Mouse (Mus musculus): ENCODE measurements at regions not wholly inside any gene's neighbourhood (a gene's known extent, or its start where the extent isn't known, plus 50 kb on each side); places are given as distances from the start of the nearest gene placed in this dataset.

DNA sequence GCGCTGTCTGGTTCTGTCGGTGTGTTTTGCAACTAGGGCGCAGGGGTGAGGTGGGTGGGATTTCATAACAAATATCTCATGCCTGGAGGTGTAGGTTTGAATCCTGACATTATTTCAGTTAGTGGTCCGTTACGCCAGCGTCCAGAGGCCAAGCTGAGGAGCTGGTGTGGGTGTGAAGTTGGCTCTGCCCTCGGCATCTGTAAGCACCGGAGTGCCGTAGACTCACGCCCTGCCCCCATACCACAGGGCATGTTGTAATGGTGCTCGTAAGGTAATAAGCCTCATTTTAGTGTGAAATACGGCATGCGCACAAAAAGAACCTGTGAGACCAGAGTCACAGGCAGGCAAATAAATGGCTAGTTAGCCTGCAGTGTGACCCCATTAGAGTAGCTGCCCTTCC, 168.1 kb upstream of the Id2 start:
- Histone ChIP-seq H3K27me3 (ENCODE audit: control insufficient read depth, insufficient read depth, low read length, poor library complexity, severe bottlenecking) (no peaks in the 10 kb centered on the region), H3K4me1 (ENCODE audit: control insufficient read depth, insufficient read depth, low read length) (peaks cover 3% of the 10 kb centered on the region), H3K9ac (ENCODE audit: low read depth, poor library complexity, severe bottlenecking) (no peak overlapping the region), H3K36me3 (ENCODE audit: control insufficient read depth, insufficient read depth, low read length, poor library complexity, severe bottlenecking) (no peaks in the 10 kb centered on the region), H3K27ac (ENCODE audit: insufficient read depth, low read length) (no peak overlapping the region), H3K9me3 (replicated peaks; ENCODE audit: control insufficient read depth, insufficient read depth, low read length, poor library complexity, severe bottlenecking) (no peaks in the 10 kb centered on the region), H3K4me3 (ENCODE audit: low read depth, low read length) (no peak overlapping the region)
- TF ChIP-seq CTCF (IDR thresholded peaks at IDR 0.05; ENCODE audit: low read depth, low read length) (no peak), POLR2A (IDR thresholded peaks at IDR 0.05; ENCODE audit: insufficient read depth, low read length) (no peak), EP300 (IDR thresholded peaks at IDR 0.05; ENCODE audit: insufficient read depth, low read depth, low read length) (no peak)

DNA sequence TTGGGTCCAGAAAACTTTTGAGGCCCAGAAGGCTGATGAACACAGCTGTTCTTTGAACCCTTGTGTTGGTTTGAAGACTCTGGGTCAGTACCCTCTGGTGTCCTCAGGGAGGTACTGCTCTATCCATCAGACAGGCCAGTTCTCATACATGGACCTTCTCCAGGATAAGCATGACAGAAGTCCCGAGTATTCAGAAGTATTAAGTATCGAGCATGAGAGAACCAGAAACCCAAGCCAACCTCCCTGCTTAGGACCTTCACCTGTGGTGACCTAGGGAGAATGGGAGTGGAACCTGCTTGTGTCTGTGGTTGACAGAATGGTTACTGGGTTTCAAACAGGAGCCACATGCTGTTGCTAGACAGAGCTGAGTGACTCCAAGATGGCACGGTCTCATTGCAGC, 167.5 kb upstream of the Id2 start:
- no peak overlapping the region for H3K27ac ChIP-seq (ENCODE audit: insufficient read depth, low read length)
- H3K9ac ChIP-seq (ENCODE audit: low read depth, poor library complexity, severe bottlenecking): no peak overlapping the region
- no peaks in the 10 kb centered on the region for H3K9me3 ChIP-seq (replicated peaks; ENCODE audit: control insufficient read depth, insufficient read depth, low read length, poor library complexity, severe bottlenecking)
- no peak for TF ChIP-seq POLR2A (IDR thresholded peaks at IDR 0.05; ENCODE audit: insufficient read depth, low read length)
- no peak for TF ChIP-seq CTCF (IDR thresholded peaks at IDR 0.05; ENCODE audit: low read depth, low read length)
- no peak for TF ChIP-seq EP300 (IDR thresholded peaks at IDR 0.05; ENCODE audit: insufficient read depth, low read depth, low read length)
- no peaks in the 10 kb centered on the region for H3K36me3 ChIP-seq (ENCODE audit: control insufficient read depth, insufficient read depth, low read length, poor library complexity, severe bottlenecking)
- H3K4me3 ChIP-seq (ENCODE audit: low read depth, low read length): no peak overlapping the region
- H3K4me1 ChIP-seq (ENCODE audit: control insufficient read depth, insufficient read depth, low read length): peaks cover 3% of the 10 kb centered on the region
- no peaks in the 10 kb centered on the region for H3K27me3 ChIP-seq (ENCODE audit: control insufficient read depth, insufficient read depth, low read length, poor library complexity, severe bottlenecking)

DNA sequence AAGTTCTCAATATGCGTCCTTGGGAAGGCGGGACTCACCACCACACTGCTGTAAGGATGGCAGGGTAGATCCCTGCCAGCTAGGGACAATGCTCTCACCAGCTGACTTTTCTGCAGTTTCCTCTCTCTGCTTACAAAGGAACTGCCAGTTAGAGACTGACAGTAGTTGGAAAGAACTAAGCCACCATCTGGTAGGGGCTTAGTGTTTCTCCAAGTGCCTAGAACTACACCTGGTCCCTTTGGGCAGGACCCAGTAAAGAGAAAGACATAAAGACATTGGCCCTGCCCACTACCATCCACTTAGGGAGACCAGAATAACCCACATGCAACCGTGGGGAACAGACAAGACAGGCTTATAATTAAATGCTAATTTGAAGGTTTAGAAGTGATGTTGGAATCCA, 165.5 kb upstream of the Id2 start:
- Histone ChIP-seq H3K9me3 (replicated peaks; ENCODE audit: control insufficient read depth, insufficient read depth, low read length, poor library complexity, severe bottlenecking) (no peaks in the 10 kb centered on the region), H3K4me3 (ENCODE audit: low read depth, low read length) (no peak overlapping the region), H3K27me3 (ENCODE audit: control insufficient read depth, insufficient read depth, low read length, poor library complexity, severe bottlenecking) (no peaks in the 10 kb centered on the region; the same call in 1 of the 2 replicates), H3K4me1 (ENCODE audit: control insufficient read depth, insufficient read depth, low read length) (peaks cover 2% of the 10 kb centered on the region), H3K36me3 (ENCODE audit: control insufficient read depth, insufficient read depth, low read length, poor library complexity, severe bottlenecking) (no peaks in the 10 kb centered on the region), H3K9ac (ENCODE audit: low read depth, poor library complexity, severe bottlenecking) (no peak overlapping the region), H3K27ac (ENCODE audit: insufficient read depth, low read length) (no peak overlapping the region)
- TF ChIP-seq POLR2A (IDR thresholded peaks at IDR 0.05; ENCODE audit: insufficient read depth, low read length) (no peak), EP300 (IDR thresholded peaks at IDR 0.05; ENCODE audit: insufficient read depth, low read depth, low read length) (no peak), CTCF (IDR thresholded peaks at IDR 0.05; ENCODE audit: low read depth, low read length) (no peak)

DNA sequence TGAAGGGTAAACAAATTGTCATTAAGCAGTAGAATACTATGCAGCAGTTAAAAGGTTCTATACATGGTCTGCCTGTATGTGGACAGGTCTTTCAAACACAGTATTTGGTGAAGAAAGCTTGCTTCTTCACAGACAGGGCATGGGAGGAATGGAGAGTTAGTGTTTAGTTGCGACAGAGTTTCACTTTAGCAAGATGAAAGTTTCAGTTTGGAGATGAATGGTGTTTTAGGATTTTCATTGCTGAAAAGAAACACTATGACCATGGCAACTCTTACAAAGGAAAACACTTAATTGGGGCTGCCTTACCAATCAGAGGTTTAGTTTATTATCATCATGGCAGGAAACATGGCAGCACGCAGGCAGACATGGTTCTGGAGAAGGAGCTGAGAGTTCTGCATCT, 162.2 kb upstream of the Id2 start:
- Histone ChIP-seq H3K9ac (ENCODE audit: low read depth, poor library complexity, severe bottlenecking) (no peak overlapping the region), H3K4me3 (ENCODE audit: low read depth, low read length) (no peak overlapping the region), H3K4me1 (ENCODE audit: control insufficient read depth, insufficient read depth, low read length) (no peaks in the 10 kb centered on the region), H3K27ac (ENCODE audit: insufficient read depth, low read length) (no peak overlapping the region), H3K9me3 (replicated peaks; ENCODE audit: control insufficient read depth, insufficient read depth, low read length, poor library complexity, severe bottlenecking) (no peaks in the 10 kb centered on the region), H3K27me3 (ENCODE audit: control insufficient read depth, insufficient read depth, low read length, poor library complexity, severe bottlenecking) (no peaks in the 10 kb centered on the region; the same call in 1 of the 2 replicates), H3K36me3 (ENCODE audit: control insufficient read depth, insufficient read depth, low read length, poor library complexity, severe bottlenecking) (no peaks in the 10 kb centered on the region)
- TF ChIP-seq EP300 (IDR thresholded peaks at IDR 0.05; ENCODE audit: insufficient read depth, low read depth, low read length) (no peak), POLR2A (IDR thresholded peaks at IDR 0.05; ENCODE audit: insufficient read depth, low read length) (no peak), CTCF (IDR thresholded peaks at IDR 0.05; ENCODE audit: low read depth, low read length) (no peak)

DNA sequence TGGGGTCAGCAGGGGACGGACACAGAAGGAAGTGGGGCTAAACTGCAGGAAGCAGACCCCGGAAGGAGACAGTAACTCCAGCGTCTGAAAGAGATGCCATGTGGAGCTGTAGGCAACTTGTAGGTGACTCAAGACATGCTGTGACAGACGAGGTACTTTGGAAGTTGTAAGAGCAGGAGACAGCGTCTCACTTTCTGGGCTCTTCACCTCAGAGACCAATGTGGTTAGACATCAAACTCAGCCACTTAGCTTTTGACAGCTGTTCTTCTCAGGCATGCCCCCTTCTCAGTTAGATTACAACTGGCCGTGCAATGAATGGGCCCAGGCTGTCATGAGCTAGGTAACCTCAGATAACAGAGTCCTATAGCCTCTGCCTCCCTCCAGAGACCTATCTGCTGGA, 159.3 kb upstream of the Id2 start:
- H3K9me3 ChIP-seq (replicated peaks; ENCODE audit: control insufficient read depth, insufficient read depth, low read length, poor library complexity, severe bottlenecking): no peaks in the 10 kb centered on the region
- H3K4me1 ChIP-seq (ENCODE audit: control insufficient read depth, insufficient read depth, low read length): no peaks in the 10 kb centered on the region
- H3K27me3 ChIP-seq (ENCODE audit: control insufficient read depth, insufficient read depth, low read length, poor library complexity, severe bottlenecking): no peaks in the 10 kb centered on the region; the same call in 1 of the 2 replicates
- no peak overlapping the region for H3K27ac ChIP-seq (ENCODE audit: insufficient read depth, low read length)
- H3K36me3 ChIP-seq (ENCODE audit: control insufficient read depth, insufficient read depth, low read length, poor library complexity, severe bottlenecking): no peaks in the 10 kb centered on the region
- no peak overlapping the region for H3K9ac ChIP-seq (ENCODE audit: low read depth, poor library complexity, severe bottlenecking)
- TF ChIP-seq EP300 (IDR thresholded peaks at IDR 0.05; ENCODE audit: insufficient read depth, low read depth, low read length): no peak
- no peak for TF ChIP-seq CTCF (IDR thresholded peaks at IDR 0.05; ENCODE audit: low read depth, low read length)
- no peak for TF ChIP-seq POLR2A (IDR thresholded peaks at IDR 0.05; ENCODE audit: insufficient read depth, low read length)
- no peak overlapping the region for H3K4me3 ChIP-seq (ENCODE audit: low read depth, low read length)

DNA sequence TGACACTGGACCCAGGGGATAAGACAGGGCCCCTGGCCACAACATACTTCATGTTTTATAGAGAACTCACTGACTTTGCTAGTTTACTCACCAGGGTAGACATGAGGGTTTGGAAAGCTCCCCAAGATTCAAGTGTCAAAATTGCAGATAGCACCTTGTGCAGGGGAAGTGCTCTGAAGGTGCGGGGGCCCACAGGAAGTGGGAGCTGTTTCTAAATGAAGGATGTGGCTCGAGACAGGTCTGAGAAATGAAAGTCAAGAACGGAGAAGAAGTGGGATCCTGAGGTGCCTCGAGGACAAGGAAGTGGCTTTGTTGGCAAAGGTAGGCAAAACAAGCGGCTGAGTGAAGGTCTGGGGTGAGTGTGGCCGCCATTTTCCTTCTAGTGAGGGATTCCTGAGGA, 157.8 kb upstream of the Id2 start:
- Histone ChIP-seq H3K4me1 (ENCODE audit: control insufficient read depth, insufficient read depth, low read length) (no peaks in the 10 kb centered on the region), H3K27ac (ENCODE audit: insufficient read depth, low read length) (no peak overlapping the region), H3K36me3 (ENCODE audit: control insufficient read depth, insufficient read depth, low read length, poor library complexity, severe bottlenecking) (no peaks in the 10 kb centered on the region), H3K9ac (ENCODE audit: low read depth, poor library complexity, severe bottlenecking) (no peak overlapping the region), H3K27me3 (ENCODE audit: control insufficient read depth, insufficient read depth, low read length, poor library complexity, severe bottlenecking) (no peaks in the 10 kb centered on the region; the same call in 1 of the 2 replicates), H3K4me3 (ENCODE audit: low read depth, low read length) (no peak overlapping the region), H3K9me3 (replicated peaks; ENCODE audit: control insufficient read depth, insufficient read depth, low read length, poor library complexity, severe bottlenecking) (no peaks in the 10 kb centered on the region)
- TF ChIP-seq POLR2A (IDR thresholded peaks at IDR 0.05; ENCODE audit: insufficient read depth, low read length) (no peak), EP300 (IDR thresholded peaks at IDR 0.05; ENCODE audit: insufficient read depth, low read depth, low read length) (no peak), CTCF (IDR thresholded peaks at IDR 0.05; ENCODE audit: low read depth, low read length) (no peak)
